Mouse (Mus musculus) liver, embryonic 12.5 days (tissue): ENCODE data around the gene Gm45233. TPM values are rescaled to one million over a fixed set of nuclear protein-coding genes. Genes with fewer than 3 reads are reported as not detected.
"Not testable (repeated sequence)": the region's sequence is repeated elsewhere in the genome, so short reads cannot be mapped to it uniquely, and the experiment has no call there.

Experiments
- ATAC-seq: fragments of 200-750 bp; cut with Nextera tagmentation; 2 replicates; pipeline ENCODE4 v1.8.0; 2017; ENCODE audit warnings: moderate number of reproducible peaks, mild to moderate bottlenecking, moderate library complexity
- H3K27ac ChIP-seq: fragments of 300-500 bp; sonication (generic); 2 replicates; pipeline ENCODE4 v1.5.1; 2016; ENCODE audit warnings: mild to moderate bottlenecking
- H3K27me3 ChIP-seq: fragments of 300-500 bp; sonication (generic); replicated peaks from 2 replicates; pipeline ENCODE4 v1.6.1; 2016; ENCODE audit warnings: mild to moderate bottlenecking, moderate library complexity
- H3K36me3 ChIP-seq: fragments of 300-500 bp; sonication (generic); 2 replicates; pipeline ENCODE4 v1.6.1; 2016; ENCODE audit warnings: mild to moderate bottlenecking, moderate library complexity
- H3K4me1 ChIP-seq: fragments of 300-500 bp; sonication (generic); 2 replicates; pipeline ENCODE4 v1.6.1; 2016
- H3K4me2 ChIP-seq: fragments of 300-500 bp; sonication (generic); 2 replicates; pipeline ENCODE4 v1.6.1; 2016; ENCODE audit warnings: mild to moderate bottlenecking, moderate library complexity
- H3K4me3 ChIP-seq: fragments of 300-500 bp; sonication (generic); 2 replicates; pipeline ENCODE4 v1.5.1; 2016; ENCODE audit warnings: mild to moderate bottlenecking, moderate library complexity
- H3K9ac ChIP-seq: fragments of 300-500 bp; sonication (generic); 2 replicates; pipeline ENCODE4 v1.6.1; 2016; ENCODE audit warnings: mild to moderate bottlenecking, moderate library complexity
- H3K9me3 ChIP-seq: fragments of 300-500 bp; sonication (generic); replicated peaks from 2 replicates; pipeline ENCODE4 v1.6.1; 2016; ENCODE audit warnings: mild to moderate bottlenecking, moderate library complexity
- WGBS: fragments of 180-500 bp; shearing (Covaris S2); methylation state at CpG from one replicate; pipeline ENCODE4 v1.1.7; 2016; ENCODE audit not compliant: insufficient replicate concordance; 5-methylcytosine and 5-hydroxymethylcytosine counted together
- polyA plus RNA-seq: library from polyadenylated mRNA; unstranded; fragments of >200 nt; fragmentation: Nextera tagmentation; extraction: Ambion mirVana; gene quantifications from 2 replicates; pipeline ENCODE4 v1.2.1, GENCODE M21; 2016

The Gm45233 gene
- polyA plus RNA-seq: 0.26 and 0.59 TPM in 2 replicates

DNA sequence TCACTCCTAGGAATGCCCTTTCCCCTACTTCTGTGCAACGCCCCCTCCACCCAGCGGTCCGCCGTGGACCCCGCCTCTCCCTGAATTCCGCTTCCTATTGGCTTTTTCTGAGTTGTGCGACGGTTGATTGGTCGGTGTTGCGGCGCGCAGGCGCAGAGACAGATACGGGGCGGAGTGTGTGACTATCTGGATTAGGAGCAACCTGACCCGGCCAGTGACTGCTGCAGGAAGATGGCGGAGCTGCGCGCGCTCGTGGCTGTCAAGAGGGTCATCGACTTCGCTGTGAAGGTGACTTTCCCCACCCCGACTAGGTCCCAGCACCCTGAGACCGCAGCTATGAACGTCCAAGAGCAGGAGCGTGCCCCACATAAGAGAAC lies at the start of gene Gm45233, which contains the start of gene Etfb:
Gene Gm45233 (plus strand): TSS at position 212 of the 377 bp plus-strand sequence.
Gene Etfb (plus strand): TSS at position 167 of the 377 bp plus-strand sequence.
- H3K36me3 ChIP-seq: no peaks in the 10 kb centered on the region
- no peaks in the 10 kb centered on the region for H3K9me3 ChIP-seq
- peak within 1 kb of the TSS; percentile 72 for H3K4me3 ChIP-seq
- ATAC-seq: peak; percentile 96
- peaks cover 59% of the 10 kb centered on the region for H3K4me1 ChIP-seq
- H3K9ac ChIP-seq: peak within 1 kb of the TSS; percentile 75
- WGBS: under 1% methylated on average over 27 of the region's 27 CpGs
- H3K27me3 ChIP-seq: no peaks in the 10 kb centered on the region
- H3K27ac ChIP-seq: peak within 1 kb of the TSS; percentile 88
- peak within 1 kb of the TSS; percentile 96 for H3K4me2 ChIP-seq

DNA sequence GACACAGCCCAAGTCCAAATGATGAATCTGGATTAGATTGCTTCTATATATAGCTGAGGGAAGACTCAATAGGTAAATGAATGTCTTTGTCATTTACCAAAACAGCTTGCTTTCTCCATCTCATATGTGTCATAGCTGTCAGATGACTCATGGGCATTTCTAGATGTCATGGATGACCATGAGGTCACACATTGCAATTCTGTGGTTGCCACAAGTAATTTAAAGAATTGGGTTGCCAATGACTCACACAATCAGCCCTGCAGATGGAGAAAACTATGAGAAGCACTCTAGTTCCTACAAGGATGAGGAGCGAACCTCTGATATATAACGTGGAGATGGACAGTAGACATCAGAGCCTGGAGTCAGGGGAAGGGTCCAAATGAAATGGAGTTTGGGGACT lies 44.4 kb upstream of the Gm45233 start:
- no peaks in the 10 kb centered on the region for H3K27me3 ChIP-seq
- WGBS: 58% methylated on average over 2 of the region's 2 CpGs
- no peak overlapping the region for H3K27ac ChIP-seq
- no peak overlapping the region for H3K9ac ChIP-seq
- H3K4me2 ChIP-seq: no peak overlapping the region
- no peak overlapping the region for H3K4me3 ChIP-seq
- H3K9me3 ChIP-seq: no peaks in the 10 kb centered on the region
- no peaks in the 10 kb centered on the region for H3K4me1 ChIP-seq
- ATAC-seq: no peak
- no peaks in the 10 kb centered on the region for H3K36me3 ChIP-seq

DNA sequence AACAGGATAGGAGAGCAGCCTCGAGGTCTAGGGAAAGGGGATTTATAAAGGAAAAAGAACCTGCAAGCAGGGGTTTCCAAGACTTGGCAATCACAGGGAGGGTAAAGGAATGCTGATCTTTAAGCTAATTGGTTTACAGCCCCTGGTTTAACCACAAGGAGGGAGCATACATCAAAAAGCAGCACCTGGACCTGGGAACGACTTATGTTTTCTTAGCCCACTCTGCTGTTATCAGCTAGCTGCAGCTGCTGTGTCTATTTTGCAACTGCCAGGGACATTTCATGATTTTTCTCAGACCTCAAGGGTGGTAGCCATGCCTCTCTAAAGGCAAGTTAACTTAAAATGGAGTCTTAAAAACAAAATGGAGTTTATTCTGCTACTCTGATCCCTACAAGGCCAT lies 41.2 kb upstream of the Gm45233 start:
- Histone ChIP-seq H3K9me3 (no peaks in the 10 kb centered on the region), H3K9ac (no peak overlapping the region)
- WGBS: 11% methylated on average over 2 of the region's 2 CpGs

DNA sequence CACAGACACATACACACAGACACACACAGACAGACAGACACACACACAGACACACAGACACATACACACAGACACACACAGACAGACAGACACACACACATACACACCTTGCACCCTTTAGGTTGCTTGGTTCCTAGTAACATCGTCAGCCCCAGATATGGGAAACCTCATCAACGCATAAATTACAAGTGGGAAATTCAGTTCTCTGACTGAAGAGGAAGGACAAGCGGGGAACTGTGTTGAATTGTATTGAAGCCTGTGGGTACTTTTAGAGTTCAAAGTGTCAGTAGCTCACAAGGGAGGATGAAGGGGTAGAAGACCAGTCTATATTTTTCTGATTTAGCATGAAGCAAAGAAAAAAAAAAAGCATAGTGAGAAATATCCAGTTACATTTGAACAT lies 36.4 kb upstream of the Gm45233 start:
- H3K27ac ChIP-seq: no peak overlapping the region

More for the DNA sequence above, 41.2 kb upstream of the Gm45233 start:
- Histone ChIP-seq H3K4me2 (no peak overlapping the region), H3K4me3 (no peak overlapping the region), H3K27me3 (no peaks in the 10 kb centered on the region), H3K36me3 (no peaks in the 10 kb centered on the region), H3K27ac (no peak overlapping the region), H3K4me1 (no peaks in the 10 kb centered on the region)
- no peak for ATAC-seq

DNA sequence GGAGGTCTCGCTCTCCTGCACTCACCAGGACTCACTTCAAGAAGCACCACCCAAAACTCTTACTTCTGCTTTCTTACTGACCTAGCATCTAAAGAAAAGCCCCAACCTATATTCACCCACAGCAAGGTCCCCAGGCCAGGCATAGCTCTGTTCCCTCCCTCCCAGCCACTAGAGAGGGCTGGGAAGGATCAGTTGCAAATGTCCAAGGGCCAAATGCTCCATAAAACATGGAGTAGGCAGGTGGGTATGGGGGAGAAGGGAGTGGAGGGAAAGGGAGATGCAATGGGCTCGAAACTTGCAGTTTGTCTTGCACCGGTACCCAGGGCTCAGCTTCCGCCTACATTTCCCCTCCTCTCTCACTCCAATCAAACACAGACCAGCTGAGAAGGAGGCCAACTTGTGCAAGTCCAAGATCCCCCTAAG lies 35.8 kb upstream of the Gm45233 start, which contains the start of gene Siglecg:
Gene Siglecg (plus strand): TSS at position 74 of the 423 bp plus-strand sequence.
- ATAC-seq: no peak
- Histone ChIP-seq H3K27ac (no peak within 1 kb of the TSS), H3K36me3 (no peaks in the 10 kb centered on the region), H3K27me3 (no peaks in the 10 kb centered on the region), H3K9ac (no peak within 1 kb of the TSS), H3K4me2 (no peak within 1 kb of the TSS), H3K4me1 (no peaks in the 10 kb centered on the region), H3K9me3 (no peaks in the 10 kb centered on the region), H3K4me3 (no peak within 1 kb of the TSS)
- WGBS: 55% methylated on average over 4 of the region's 4 CpGs

More for the DNA sequence above, 36.4 kb upstream of the Gm45233 start:
- H3K9ac ChIP-seq: no peak overlapping the region
- ATAC-seq: no peak
- no peaks in the 10 kb centered on the region for H3K27me3 ChIP-seq
- 50% methylated on average over 3 of the region's 3 CpGs for WGBS
- no peak overlapping the region for H3K4me3 ChIP-seq
- no peaks in the 10 kb centered on the region for H3K4me1 ChIP-seq
- no peaks in the 10 kb centered on the region for H3K36me3 ChIP-seq
- H3K9me3 ChIP-seq: no peaks in the 10 kb centered on the region
- H3K4me2 ChIP-seq: no peak overlapping the region

DNA sequence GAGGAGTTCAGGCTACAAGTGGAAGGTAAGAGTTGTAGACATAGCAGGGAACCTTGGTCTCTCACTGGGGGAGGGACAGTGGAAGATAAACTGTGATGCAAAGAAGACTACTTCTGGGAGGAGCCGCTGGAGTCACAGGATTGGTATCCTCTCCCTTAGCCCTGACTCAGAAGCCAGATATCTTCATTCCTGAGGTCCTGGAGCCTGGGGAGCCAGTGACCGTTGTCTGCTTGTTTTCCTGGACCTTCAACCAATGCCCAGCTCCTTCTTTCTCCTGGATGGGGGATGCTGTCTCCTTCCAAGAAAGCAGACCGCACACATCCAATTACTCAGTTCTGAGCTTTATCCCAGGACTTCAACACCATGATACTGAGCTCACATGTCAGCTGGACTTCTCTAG lies 34.8 kb upstream of the Gm45233 start:
- H3K4me2 ChIP-seq: no peak overlapping the region
- H3K27ac ChIP-seq: no peak overlapping the region
- H3K36me3 ChIP-seq: no peaks in the 10 kb centered on the region
- H3K9ac ChIP-seq: no peak overlapping the region
- no peaks in the 10 kb centered on the region for H3K9me3 ChIP-seq
- WGBS: 57% methylated on average over 3 of the region's 3 CpGs
- H3K27me3 ChIP-seq: no peaks in the 10 kb centered on the region
- no peaks in the 10 kb centered on the region for H3K4me1 ChIP-seq
- H3K4me3 ChIP-seq: no peak overlapping the region
- no peak for ATAC-seq

DNA sequence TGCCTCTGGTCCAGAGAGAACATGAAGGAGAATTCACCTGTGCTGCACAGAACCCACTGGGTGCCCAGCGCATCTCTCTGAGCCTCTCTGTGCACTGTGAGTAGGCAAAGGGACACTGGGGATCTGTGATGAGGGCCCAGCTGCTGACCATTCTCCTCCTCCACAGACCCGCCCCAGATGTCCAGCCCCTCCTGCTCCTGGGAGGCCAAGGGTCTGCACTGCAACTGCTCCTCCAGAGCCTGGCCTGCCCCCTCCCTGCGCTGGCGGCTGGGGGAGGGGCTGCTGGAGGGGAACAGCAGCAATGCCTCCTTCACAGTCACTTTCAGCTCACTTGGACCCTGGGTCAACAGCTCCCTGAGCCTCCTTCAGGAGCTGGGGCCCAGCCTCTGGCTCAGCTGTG lies 32.2 kb upstream of the Gm45233 start:
- not testable (repeated sequence) for H3K9me3 ChIP-seq, H3K4me1 ChIP-seq, H3K4me2 ChIP-seq, H3K9ac ChIP-seq, H3K27me3 ChIP-seq, H3K36me3 ChIP-seq, ATAC-seq, H3K4me3 ChIP-seq, H3K27ac ChIP-seq
- WGBS: 32% methylated on average over 4 of the region's 4 CpGs

DNA sequence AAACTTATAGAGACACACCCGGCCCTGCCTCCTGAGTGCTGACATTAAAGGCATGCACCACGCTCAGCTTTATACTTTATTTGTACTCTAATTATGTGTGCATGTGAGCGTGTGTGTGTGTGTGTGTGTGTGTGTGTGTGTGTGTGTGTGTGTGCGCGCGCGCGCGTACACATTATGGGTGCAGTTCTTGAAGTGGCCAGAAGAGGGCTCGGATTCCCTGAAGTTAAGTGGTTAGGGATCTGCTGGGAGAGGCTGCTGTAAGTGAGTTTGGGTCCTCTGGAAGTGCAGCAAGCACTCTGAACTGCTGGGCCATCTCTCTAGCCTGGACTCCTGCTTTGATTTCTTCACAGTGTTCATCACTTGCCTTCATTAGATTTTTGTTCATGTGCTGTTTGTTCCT lies 26.6 kb upstream of the Gm45233 start:
- peaks cover 7% of the 10 kb centered on the region; the same call in 1 of the 2 replicates for H3K9me3 ChIP-seq
- no peak for ATAC-seq
- H3K9ac ChIP-seq: no peak overlapping the region
- WGBS: 80% methylated on average over 10 of the region's 10 CpGs
- no peaks in the 10 kb centered on the region for H3K4me1 ChIP-seq
- H3K27ac ChIP-seq: no peak overlapping the region
- no peaks in the 10 kb centered on the region for H3K36me3 ChIP-seq
- no peak overlapping the region for H3K4me3 ChIP-seq
- H3K27me3 ChIP-seq: no peaks in the 10 kb centered on the region
- no peak overlapping the region for H3K4me2 ChIP-seq

DNA sequence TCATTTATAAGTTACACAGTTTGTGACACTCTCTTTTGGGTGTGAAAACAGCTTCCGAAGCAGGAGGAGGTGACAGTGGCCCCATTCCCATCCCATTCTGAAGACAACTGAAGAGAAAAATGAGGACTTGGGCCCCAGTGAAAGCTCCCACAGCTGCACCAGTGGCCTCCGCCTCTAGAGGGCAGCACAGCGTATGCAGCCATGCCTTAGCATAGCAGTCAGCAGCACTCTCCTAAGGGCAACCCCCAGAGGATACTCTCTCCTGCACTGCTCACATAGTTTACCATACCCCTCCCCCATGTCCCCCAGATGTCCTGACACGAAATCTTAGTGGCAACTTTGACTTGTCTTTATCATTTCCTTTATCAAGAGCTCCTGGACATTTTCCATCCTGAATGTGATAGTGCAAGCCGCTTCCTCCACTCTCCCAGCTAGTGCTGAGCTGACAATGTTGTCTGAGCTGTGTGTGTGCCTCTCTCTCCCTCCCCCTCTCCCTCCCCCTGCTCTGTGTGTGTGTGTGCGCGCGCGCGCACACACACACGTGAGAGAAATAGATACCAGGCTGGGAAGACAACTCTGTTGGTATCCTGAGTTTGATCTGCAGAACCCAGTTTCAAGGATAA lies 20.8 kb upstream of the Gm45233 start:
- Histone ChIP-seq H3K4me3 (no peak overlapping the region), H3K27ac (no peak overlapping the region), H3K4me1 (peaks cover 4% of the 10 kb centered on the region), H3K4me2 (peak overlapping the region; percentile 29; the same call in 1 of the 2 replicates), H3K9ac (no peak overlapping the region), H3K9me3 (no peaks in the 10 kb centered on the region), H3K27me3 (no peaks in the 10 kb centered on the region), H3K36me3 (no peaks in the 10 kb centered on the region)
- 14% methylated on average over 11 of the region's 11 CpGs for WGBS
- peak; percentile 89 for ATAC-seq

DNA sequence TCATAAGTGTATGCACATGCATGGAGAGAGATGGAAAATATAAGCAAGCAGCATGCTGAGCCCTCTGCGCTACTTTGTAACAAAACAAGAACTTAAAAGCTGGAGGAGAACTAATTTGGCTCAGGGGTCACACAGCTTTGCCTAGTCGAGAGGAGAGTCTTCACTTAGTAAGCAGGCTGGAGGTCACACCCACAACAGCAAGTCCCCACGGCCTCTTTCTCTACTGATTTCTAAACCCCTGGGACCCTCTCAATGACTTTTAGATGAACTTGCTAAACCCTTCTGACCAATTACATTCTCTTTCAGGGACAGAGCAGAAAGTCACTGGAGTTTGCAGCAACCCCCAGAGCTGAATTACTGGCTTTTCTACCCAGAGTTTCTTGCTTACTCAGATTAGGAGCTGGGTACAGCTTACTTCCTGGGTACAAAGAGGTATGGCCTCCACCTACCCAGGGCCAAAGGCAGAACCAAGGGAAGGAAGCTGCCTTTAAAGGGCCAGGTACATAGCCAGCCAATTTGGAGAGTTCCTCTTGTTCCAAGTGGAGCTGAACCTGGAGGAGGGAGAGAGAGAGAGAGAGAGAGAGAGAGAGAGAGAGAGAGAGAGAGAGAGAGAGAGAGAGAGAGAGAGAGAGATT lies 19.8 kb upstream of the Gm45233 start:
- no peak overlapping the region for H3K27ac ChIP-seq
- no peak overlapping the region for H3K9ac ChIP-seq
- ATAC-seq: no peak
- no peaks in the 10 kb centered on the region for H3K27me3 ChIP-seq
- no peak overlapping the region for H3K4me3 ChIP-seq
- H3K4me1 ChIP-seq: peaks cover 4% of the 10 kb centered on the region
- WGBS: 51% methylated on average over 3 of the region's 3 CpGs
- H3K4me2 ChIP-seq: no peak overlapping the region
- H3K36me3 ChIP-seq: no peaks in the 10 kb centered on the region
- no peaks in the 10 kb centered on the region for H3K9me3 ChIP-seq

DNA sequence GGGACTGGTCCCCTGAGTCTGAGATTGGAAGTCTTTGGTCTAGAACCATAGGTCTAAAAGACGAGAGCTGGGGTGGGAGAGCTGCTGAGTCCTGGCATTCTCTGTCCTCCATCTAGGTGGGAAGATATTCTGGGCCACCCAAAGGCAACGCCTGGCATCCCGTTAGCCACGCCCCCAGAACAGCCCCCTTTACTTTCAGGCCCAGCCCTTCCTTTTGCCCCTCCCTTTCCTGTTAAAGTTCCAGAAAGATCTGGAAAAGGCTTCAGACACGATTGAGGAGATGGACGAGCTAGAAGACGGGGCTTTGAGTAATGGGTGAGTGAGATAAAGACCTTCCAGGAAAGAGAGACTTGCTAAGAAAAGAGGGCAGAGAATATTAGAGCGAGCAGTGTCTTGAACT lies 16.5 kb upstream of the Gm45233 start, which contains the start of gene Lim2:
Gene Lim2 (plus strand): TSS at position 265 of the 400 bp plus-strand sequence.
- Histone ChIP-seq H3K9me3 (no peaks in the 10 kb centered on the region), H3K27me3 (no peaks in the 10 kb centered on the region), H3K4me3 (no peak within 1 kb of the TSS), H3K4me2 (no peak within 1 kb of the TSS), H3K36me3 (no peaks in the 10 kb centered on the region), H3K9ac (no peak within 1 kb of the TSS), H3K4me1 (peaks cover 4% of the 10 kb centered on the region), H3K27ac (no peak within 1 kb of the TSS)
- no peak for ATAC-seq
- WGBS: 64% methylated on average over 8 of the region's 8 CpGs

DNA sequence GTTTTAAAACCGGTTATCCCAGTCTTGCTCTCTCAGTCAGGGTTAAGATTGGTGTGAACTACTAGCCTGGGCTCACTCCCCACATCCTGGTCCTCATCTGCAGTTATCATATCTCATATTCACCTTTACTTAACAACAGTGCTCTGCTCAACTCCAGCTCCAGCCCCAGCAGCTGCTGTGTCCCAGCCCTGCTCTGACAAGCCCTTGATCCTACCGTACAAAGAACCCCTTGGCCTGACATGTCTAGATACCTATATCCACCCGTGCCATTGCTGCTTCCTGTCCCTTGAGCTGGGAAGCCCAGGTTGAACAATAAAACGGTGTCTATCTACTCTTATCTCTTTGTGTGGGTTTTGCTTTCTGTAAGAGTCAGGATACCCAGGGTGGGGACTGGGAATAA lies 14.4 kb upstream of the Gm45233 start:
- Histone ChIP-seq H3K4me1 (no peaks in the 10 kb centered on the region), H3K36me3 (no peaks in the 10 kb centered on the region), H3K9me3 (no peaks in the 10 kb centered on the region), H3K27ac (no peak overlapping the region), H3K9ac (no peak overlapping the region), H3K4me2 (no peak overlapping the region), H3K4me3 (no peak overlapping the region), H3K27me3 (no peaks in the 10 kb centered on the region)
- ATAC-seq: no peak
- 19% methylated on average over 4 of the region's 4 CpGs for WGBS
